Mouse (Mus musculus) adrenal gland, postnatal 4 days (tissue): ENCODE data around the gene Sfxn5. TPM values are rescaled to one million over a fixed set of nuclear protein-coding genes. Genes with fewer than 3 reads are reported as not detected.

Source experiments
- DNase-seq, 2 experiments: peaks; one replicate each; pipeline ENCODE4 v3.0.0; 2021 to 2022; ENCODE audit warnings: low spot score in 2 of 2, mixed read lengths in 2 of 2
- total RNA-seq, 2 experiments: library from RNA; stranded (reverse); gene quantifications; 2 replicates each; pipeline ENCODE4 v1.2.3; 2021

The Sfxn5 gene
- total RNA-seq, 2 experiments from 2014 or later = 11.8 to 12.7 TPM

DNA sequence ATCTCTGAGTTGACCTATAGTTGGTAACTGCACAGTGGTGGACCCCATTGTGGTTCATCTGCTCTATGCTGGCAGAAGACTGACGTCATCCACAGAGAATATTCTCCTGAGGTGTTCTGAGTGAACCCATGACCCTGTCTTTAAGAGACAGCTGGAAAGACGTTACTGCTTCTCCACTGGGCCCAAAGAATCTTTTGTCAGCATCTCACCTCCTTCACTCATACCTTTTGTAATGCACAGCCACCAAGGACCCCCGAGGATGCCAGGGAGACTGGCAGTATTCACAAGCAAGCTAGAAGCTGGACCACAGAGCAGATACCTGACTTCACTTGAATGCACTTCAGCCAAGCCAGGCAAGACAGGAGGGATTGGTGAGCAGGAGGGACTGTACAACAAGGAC, 2.1 kb upstream of the Sfxn5 start:
- no peak for DNase-seq

DNA sequence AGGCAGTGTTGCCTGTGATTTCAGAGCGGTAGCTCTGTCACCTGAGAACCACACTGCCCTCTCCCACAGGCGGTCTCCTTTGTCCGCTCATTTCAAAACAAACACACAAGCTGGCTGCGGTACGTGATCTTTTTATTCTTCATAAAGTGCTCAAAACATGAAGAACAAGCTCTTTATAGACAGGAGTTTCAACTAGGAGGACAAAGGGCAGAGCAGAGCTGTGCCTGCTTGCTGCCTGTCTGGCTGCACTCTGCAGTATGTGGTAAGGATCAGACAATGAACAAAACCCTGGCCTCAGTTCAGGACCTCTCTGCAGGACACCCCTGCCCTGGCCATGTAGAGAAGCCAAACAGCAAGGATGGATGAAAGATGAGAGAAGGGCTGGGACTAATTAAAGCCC, 1.6 kb upstream of the Sfxn5 start:
- DNase-seq = no peak

DNA sequence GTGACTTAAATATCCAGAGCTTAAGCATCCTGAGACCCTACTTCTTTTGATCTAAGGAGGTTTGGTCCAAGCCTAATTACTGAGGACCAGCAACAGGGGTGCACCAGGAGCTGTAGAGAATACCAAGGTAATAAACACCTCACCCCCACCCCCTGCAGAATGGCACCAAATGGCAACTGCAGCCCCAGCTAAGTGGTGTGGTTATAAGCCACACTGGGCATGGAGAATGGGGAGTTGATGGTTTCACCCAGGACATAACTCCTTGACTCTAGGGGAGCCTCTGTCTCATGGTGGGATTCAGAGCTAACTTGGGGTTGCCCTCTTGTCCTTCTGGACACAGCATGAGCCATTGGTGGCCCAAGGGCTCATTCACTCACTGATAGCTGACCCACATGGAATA, 1.0 kb upstream of the Sfxn5 start:
- DNase-seq = no peak

DNA sequence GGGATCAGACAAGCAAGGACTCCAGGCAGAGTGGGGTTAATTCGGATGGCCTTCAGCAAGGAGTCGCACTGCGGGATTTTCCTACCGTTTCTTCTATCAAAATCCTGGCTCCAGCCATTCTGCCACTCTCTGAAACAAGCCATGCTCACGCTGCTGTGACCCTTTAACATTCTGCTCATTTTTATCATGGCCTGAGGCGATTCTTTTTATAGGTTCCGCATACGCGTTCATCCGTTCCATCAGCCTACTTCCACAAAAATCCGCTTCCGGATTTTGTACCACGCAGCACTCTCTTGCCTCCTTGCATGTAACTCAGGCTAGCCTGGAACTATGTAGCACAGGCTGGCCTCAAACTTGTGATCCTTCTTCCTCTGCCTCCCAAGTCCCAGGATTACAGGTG, 510 bp upstream of the Sfxn5 start:
- no peak for DNase-seq

DNA sequence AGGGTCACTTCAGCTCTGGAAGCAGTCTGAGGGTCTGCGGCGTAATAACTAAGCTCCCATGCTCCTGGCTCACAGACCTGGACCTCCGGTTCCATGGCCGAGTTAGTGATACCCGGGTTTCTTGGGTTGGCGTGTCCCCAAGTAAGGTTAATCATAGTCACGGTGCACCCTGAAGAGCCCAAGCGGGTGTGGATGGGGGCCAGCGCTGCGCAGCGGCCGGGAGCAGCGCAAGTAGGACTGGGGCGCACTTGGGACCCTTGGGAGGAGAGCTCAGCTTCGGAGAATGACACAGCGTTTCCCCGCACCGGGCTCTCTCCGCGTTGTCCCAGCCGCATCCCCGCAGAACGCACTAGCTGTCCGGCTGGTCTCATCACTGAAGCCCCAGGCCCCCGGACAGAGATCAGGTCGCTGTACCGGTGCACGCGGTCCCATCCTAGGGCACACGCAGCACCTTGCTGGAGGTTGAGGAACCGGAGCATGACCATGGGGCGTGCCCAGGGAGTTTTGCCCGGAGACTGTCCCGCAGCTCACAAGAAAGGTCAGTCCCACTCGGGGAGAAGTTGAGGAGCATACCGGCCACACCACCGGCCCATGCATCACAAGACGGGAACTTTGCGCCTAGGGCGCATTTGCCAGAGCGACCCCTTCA, 747 bp downstream of the Sfxn5 start:
- no peak for DNase-seq

DNA sequence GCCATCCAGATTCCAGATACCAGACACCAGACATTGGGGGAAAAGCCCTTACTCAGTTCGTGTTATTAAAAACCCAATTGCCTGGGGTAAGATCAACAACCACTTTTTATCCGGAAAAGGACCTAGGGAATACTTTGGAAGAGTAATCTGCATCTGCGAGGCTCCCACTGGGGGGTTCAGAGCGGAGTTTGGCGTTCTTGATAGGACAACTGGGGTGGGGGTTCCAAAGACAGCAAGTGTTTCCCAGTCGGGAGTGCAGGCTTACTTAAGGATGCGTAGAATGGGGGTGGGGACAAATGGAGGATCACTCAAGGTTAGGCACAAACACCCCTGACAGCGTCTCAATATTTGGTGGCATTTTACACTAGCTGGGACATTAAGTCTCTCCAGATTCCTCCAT, 1.5 kb downstream of the Sfxn5 start:
- DNase-seq = no peak

DNA sequence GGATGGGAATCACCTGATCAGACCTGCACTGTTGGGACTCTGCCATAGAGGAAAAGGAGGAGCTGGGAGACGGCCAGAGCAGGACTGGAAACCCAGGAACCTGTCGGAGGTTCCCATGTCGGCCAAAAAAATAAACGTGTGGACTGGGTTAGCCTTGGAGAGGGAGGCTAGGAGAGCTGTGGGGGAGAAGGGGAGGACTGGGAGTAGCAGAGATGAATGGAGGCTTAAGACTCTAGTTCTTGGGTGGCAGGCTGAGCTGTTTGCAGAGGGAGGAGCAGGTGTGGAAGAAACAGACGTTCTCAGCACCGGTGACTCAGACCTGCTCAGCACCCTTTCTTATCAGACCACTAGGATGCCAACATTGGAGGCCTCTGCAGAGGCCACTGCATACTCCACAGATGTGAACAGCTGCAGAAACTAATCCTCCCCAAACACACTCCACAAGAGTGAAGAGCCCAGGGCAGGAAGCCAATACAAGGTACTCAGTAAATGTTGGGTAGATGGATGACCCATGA, 1.9 kb downstream of the Sfxn5 start:
- DNase-seq = no peak

DNA sequence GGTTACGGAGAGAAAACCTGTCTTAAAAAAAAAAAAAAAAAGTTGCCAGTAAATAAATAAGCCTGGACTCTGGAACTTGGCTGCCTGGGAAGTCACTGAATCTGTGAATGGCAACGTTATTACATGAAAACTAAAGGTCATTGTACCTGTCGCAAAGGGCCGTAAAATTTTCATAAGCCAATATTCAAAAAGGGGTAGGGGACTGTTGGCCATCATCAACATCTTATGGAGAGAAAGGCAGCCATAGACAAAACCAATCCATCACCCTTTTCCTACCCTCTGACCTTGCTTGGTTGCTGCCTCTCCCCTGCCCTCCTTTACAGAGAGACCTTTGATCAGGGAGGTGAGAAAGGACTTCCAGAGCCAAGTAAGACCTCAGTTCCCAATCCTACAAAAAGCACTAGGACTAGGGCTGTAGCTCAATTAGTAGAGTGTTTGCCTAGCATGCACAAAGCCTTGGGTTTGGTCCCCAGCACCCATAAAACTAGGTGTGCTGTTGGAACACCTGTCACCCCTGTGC, 3.5 kb downstream of the Sfxn5 start:
- DNase-seq = no peak

DNA sequence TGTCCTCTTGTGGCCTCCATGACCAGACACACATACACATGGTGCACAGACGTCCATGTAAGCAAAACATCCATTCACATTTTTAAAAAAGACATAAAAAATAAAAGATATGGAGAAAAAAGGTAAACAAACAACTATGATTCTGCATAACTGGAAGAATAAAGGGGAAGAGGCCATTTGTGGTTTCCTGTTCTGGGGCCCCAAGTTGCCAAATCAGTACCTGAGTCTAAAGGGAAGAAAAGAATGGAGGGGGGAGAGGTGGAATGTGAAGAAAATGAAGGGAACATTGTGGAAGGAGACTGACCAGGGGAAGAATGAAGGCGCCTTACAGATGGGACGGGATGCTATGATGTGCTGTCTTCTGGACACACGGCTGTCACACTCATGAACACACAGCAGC, 6.7 kb downstream of the Sfxn5 start:
- no peak for DNase-seq

DNA sequence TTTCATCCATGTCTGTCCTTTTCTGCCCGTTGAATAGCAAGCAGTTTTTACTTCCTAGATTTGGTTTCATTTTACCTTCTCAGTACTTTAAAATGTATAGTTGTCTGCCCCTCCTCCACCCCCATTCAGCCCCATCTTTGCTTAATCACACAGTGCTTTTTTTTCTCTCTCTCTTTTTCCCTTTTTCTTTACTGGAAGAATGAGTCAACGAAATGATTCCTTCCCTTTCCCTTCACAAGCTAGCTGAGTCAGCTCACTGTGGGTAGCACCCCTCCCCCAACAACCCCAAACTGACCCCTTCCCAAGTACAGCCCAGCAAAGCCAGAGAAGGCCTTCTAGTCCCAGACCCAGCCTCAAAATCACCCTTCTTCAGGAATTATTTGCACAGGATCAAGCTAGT, 8.1 kb downstream of the Sfxn5 start:
- no peak for DNase-seq

DNA sequence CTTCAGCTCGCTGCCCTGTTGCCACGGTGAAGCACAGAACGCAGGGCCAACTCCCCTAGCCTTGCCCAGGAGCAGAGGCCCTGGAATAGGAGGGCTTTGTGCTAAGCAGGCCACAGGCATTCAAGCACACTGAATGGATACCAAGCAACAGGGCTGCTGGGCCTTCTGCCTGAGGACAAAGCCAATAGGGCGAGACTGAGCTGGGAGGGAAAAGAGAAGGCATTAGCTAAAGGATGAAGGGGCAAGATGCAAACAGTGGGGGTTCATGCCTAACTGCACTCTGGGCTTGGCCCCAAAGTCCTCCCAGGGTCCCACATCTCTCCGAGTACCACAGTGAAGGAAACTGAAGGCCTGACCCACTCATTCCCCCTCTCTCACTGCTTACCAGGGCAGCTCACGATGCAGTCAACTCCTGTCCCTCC, 12.8 kb downstream of the Sfxn5 start:
- DNase-seq = no peak

DNA sequence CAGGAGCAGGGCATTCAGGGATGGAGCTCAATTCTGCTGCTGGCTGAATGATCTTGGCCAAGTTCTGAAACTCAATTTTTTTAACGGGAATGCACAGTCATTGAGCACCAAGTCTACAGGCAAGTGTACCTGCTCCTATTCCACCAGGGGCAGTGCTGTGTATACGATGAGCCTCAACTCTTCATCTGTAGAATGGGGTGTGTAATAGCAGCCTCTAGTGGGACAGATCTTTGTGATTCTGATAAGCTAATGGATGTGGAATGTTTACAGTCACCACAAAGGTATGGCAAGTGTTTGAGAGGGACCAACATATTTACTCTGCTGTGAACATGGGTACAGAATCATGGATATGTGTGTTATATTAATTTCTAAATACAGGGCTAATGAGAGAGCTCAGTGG, 17.0 kb downstream of the Sfxn5 start:
- DNase-seq = no peak

DNA sequence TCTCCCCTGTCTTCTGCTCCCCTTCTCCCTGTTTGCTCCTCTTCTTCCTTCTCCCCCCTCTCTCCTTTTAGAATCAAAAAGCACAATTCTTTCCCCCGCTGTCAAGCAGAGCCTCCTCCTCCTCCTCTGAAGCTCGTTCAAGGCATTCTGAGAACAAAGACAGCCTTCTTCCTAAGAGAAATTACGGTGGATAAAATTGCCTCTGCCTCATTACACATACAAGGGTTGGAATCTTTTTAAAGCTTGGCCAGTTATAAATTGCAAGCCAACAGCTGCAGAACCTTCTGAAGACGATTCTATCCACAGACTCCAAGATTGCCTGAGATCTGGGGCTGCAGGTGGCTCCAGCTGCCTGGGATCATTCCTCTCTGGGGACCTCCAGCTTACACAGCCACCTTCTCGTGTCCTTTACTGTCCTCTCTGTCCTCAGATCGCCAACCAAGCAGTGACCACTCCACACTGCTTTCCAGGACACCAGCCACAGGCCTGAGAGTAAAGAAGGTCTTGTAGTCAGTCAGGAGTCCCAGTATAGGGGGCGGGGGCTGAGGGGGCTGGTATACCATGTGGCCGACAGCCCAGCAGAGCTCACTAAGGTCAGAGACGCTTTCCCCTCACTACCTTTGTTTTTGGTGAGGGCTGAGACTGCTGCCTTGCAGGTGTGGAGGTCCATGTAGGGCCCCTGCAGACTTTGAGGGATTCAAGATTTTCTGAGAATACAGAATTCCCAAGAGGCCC, 19.0 kb downstream of the Sfxn5 start:
- DNase-seq = no peak

DNA sequence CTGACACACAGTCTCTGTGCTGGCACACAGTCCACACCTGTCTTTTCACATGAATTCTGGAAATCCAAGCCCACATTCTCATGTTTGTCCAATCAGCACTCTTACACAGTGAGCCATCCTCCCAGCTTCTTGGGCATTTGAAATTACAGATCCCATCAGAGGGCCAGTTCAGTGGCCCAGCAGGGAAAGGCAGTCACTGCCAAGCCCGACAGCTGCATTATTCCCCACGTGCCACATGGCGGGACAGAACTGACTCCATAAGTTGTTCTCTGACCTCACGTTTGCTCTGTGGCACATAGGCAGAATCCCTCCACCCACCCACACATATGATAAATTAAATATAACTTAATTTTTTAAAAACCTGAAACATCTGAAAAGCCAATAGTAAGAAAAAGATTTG, 25.3 kb downstream of the Sfxn5 start:
- no peak for DNase-seq

DNA sequence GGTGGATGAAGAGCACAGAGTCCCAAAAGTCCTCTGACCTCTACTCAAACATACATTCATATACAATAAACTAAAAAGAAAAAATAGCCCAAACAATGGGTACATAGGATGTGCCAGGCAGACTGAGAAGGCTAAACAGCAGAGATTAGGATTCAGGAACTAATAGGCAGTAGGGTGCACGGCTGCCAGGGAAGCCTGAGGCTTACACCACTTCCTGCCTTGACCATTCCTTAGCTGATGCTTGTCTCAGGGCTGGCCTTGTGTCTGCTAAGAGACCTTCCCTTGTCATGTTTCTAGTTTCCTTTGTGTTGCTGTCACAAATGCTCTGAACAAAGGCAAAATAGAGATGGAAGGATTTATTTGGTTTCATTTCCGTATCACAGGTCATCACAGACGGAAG, 26.8 kb downstream of the Sfxn5 start:
- DNase-seq = no peak

DNA sequence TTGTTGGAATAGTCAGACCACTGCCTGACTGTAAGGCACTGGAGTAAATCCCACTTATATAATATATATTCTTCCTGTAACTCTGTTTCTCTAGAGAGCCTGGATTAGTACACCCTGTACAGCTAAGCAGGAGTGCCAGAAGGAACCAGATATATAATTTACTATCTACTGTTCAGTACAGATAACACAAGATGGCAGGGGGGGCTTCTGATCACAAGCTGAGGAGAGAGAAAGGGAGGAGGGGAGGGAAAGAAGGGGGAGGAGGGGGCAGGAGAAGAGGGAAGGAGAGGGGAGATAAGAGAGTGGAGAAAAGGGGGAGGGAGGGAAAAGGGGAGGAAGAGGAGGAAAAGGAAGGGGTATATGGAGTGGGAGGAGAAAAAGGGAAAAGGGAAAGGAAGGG, 27.4 kb downstream of the Sfxn5 start:
- no peak for DNase-seq

DNA sequence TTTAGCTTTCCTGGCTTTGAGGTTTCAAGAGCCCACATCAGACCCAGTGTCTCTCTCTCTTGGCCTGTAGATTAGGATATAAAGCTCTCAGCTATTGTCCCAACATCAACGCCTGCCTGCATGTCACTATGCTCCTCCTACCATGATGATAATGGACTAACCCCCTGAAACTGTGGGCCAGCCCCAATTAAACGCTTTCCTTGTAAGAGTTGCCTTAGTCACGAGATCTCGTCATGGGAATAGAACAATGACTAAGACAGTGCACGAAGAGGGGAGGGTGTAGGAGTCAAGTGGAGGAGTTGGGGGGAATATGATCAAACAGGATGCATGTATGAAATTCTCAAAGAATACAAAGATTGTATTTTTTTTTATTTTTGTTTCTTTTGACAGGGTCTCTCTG, 28.3 kb downstream of the Sfxn5 start:
- DNase-seq = no peak

DNA sequence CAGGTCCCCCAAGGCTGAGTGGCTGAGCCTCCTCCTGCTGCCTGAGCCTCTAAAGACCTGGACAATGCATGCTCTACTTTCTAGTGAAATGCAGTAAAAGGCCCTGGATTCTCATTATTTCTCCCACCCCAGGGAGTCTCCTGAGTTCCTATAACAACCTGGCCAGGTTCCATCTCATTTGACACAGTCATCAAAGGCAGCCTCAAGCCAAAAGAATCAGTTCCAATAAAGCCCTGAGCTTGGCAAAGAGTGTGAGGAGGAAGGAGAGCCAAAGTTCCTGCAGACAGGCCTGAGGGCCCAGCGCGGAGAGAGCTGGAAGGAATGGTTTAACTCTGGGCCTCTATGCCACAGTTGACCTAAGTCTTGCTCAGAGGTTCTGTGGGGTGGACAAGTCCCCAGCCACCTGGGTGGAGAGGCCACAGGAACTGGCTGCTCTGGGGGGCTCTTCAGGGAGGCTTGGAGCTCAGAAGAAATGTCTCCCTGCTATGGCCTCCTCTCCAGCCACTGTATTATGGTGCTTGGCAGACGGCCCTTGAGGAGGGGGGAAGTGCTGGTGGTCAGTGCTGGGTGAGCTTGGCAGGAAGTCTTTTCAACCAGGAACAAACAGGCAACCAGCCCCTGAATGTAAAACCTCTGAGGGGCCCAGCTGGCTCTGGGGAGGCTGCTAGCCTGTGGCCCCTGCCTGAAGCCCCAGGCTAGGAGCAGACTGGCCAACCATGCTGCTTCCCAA, 30.7 kb downstream of the Sfxn5 start:
- DNase-seq = no peak

DNA sequence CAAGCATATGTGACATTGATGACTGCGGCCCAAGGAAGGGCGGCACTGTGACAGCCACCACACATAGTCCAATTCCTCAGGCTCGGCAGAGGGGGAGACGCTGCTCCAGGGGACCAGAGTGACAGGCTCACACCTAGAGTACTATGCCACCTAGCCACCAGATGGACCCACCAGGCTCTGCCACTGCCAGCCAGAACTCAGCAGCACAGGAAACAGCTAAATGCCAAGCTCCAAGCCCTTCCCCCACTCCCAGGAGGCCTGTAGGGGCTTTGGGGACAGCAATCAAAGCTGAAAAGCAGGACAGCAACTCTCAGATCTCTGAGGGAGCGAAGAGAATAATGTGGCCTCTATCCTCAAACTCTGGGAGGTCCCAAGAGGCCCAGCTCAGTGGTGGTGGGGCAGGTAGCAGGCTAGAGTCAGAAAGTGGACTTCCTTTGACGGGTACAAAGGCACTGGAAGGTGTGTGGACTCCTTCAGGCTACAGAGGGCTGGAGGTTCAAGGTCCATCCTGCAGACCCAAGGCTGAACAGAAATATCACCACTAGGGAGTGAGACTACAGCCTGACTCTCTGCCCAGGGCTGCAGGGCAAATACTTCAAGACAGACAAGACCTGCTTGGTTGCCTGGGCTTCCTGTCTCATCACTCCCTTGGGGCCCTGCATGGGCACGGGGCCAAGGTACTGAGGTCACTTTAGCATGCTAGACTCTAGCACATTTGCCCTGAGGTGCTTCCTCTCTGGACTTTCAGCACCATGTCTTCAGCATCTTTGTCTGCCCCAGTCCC, 37.6 kb downstream of the Sfxn5 start:
- DNase-seq = peak; percentile 21 to 31

DNA sequence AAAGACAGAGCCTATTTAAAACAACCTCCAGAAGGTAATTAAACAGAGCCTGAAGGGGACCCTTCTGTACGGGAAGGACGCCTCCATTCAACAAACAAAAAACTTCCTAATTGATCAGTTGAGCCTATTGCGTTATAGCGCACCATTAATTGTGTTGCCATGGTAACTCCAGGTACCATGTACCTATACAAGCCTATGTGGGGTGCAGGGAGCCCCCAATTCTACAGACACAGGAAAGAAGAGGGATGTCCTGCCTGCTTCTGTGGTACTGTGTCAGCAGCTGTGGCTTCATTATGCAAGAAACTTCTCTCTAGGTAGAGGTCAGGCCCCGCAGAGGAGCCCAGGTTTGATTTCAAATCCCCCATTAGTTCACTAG, 39.2 kb downstream of the Sfxn5 start:
- DNase-seq = no peak

DNA sequence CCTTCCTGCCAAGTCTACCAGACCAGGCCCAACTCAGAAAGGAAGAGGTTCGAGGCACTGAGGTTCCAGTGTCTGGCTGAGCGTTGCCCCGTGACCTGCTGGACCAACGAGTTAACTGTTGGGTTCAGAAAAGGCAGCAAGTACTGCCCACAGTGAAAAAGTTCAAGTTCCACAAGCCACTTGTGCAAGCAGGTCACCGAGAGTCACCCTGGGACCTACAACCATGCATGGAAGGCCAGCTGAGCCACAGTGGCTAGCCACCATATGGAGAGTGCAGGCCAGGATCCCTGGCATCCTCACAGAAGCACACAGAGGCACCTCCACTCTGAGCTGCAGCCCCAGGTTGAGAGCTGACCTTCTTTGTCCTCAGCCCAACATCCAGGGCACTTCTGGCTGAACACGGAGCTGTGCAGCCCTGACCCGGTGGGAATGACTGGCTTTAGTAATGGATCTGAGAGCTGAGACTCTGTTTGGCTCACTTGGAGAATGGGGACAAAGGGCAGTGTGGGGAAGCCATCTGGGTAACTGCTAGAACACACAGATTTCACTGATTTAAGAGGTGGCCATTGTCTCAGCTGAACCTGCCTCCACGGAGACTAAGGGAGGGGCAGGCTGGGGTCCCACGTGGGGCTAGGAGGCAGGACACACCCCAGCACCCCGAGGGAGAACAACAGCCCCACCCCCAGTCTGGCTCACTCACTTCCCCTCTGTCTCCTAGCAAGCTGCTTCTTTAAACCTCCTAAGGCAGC, 39.8 kb downstream of the Sfxn5 start:
- no peak for DNase-seq
